Mouse (Mus musculus): Measurements from ENCODE around the gene Utrn.

The Utrn gene

DNA sequence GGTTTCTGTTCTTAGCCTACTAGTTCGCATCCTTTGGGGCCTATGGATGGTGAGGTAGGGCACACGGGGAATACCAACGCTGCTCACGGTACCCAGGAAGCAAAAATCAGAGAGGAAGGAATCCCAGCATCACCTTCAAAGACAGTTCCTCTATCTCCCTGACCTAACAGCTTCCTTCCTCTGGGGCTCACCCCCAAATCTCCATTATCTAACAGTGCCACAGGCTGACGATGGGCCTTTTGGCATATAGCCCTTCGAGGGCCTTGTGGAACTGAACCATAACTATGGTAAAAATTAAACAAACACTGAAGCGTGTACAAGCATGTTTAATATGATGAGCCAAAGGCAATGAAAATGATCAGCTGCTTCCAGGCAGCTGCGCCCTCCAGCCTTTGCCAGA is 37.0 kb downstream of the Utrn start:
- DNase-seq: no peak

DNA sequence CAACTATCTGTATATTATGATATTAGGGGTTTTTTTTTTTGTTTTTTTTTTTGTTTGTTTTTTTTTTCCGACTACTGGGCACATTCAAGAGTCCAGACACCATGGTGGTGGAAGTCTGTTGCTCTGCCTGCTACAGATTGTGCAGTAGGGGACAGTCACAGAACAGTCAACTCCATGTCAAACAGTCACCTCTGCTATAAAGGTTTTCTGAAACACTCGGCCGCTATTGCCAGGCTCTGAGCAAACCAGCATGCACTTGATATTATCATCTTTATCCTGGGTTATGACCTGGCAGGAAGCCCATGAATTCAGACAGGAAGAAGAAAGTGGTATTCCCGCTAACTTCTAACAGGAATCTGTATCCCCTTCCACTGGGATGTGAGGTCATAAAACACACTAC is 41.4 kb downstream of the Utrn start:
- no peak for DNase-seq

DNA sequence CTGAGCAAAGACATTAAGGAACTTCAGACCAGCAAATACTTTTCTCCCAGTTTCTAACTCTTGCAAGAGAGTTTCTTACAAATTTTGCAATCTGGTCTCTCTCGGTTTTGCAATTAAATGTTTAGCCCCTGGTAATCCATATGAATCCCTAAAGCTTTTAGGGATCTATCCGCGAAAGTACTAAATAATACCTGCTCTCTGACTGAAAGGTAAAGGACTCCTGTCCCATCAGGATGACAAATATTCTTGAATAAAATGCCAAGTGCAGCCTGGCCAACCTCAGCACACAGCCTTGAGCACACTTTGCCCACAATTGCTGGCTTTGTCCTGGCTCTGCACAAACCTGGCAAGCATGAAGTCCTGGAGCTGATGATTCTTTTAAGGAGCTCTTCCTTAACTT is 41.9 kb downstream of the Utrn start:
- DNase-seq: no peak

DNA sequence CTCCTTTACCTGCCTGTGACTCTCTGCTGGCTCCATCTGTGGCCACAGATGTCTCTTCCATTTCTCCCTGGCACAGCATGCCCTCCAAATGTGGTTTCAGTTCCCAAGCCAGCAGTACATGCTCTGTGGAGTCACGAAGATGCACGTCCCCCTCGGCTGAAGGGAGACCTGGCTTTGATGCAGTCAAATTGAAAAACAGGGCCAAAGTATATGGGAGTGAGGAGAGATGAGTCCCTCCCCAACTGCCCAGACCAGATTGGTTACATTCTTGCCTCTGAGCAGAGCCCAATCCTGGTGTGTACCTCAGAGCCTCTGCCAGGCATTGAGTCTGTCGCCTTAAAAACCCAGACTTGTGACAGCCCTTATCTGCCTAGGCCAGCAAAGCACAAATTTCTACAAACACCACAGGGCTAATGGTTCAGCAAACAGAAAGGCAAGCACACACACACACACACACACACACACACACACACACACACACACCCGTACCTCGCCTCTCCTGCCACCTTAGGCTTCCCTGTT is 42.3 kb downstream of the Utrn start:
- DNase-seq: peak; percentile 80 to 81

DNA sequence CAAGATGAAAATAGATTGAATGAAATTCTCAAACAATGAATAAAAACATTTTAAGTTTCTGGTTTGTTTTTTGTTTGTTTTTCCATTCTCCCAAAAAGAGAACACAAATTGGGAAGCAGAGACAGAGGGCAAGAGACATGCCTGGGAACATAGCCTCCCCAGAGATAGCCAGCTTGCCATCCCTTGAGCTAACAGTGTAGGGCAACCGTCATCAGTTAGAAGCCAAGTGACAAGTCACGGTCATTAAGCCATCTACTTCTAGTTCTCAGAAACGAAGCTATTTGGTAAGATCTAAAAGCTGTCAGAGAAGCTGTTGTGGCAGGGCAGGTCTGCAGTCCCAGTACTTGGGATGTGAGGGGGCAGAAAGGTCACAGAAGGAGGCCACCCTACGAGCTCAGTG is 44.8 kb downstream of the Utrn start:
- DNase-seq: no peak

DNA sequence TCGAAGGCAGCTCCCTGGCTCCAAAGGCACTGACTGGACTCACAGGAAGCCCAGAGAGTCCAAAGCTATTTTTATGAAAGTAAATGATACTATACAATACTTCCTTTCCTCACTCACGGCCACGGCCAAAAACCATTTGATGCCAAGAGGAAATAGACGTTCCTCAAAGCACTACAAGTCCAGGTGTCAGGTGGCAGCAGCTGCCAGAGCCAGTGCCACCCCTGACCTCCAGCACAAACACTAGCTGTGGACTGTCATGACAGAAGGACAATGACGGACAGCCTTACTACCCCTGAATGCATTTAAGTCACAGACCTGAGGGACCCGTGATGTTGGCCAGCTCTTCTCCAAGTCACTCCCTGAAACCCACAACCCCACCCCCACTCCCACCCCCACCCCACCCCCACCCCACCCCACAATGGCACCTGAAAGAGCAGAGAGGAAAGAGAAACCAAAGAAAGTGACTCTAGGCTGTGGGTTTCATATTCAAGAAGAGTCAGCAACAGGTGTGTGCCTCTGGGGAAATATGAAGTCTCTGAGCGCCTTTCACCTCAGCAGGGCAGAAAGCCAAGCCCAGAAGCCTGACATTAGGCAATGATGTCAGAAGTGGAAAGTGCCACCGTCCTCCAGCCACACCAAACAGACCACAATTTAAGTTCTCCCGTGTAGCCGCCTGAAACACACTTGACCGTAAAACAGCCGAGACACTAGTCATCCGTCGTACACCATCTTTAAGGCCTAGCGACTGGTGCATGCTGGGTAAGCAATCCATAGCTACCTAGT is 45.5 kb downstream of the Utrn start:
- no peak for DNase-seq

DNA sequence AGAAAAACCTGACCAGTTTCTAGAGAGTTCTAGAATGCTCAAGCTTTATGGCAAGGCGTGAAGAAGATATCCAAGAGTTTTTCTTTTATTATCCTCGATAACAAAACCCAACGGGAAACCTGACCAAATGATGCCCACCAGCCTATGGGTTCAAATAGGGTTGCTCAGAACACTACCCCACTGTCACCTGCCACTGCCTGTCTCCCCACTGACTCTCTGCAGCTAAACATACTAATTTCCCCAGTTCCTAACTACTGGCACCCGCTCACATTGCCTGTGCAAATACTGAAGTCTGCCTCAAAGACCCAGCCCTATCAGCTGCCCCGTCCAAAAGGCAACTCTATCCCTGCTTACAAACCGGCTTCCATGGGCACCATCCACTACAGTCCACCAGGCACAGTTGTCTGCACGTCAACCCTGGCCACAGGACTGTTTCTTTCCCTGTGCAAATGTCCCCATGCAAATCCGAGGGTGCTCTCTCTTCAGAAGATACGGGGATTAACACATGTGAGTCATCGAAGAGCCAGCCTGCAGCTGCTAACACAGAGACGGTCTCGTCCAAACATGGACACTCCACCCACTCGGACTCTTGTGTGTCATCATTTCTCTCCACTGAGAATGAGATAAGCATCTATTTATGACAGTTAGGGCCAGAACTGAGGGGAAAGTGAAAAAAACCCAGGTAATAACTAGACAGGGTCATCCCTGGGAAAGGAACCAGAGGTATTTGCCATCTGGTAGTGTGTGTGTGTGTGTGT is 48.0 kb downstream of the Utrn start:
- no peak for DNase-seq

DNA sequence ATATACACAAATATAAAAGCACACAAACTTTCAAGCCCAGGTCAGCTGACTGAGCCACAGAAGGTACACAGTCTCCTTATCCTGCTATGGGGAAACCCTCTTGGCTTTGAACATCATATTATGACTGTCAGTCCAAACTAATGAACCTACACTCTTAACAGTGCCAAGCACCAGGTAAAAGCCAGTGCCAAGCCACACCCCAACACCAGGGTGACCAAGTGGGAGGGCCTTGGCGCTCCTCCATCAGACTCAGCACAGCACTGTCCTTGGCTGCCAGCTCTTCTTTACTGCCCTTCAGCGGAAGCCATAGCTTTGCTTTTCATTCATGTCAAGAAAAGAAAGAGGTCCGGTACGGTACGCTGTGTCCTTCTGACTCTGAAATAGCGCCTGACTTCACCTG is 51.8 kb downstream of the Utrn start:
- DNase-seq: peak; percentile 68 to 82

DNA sequence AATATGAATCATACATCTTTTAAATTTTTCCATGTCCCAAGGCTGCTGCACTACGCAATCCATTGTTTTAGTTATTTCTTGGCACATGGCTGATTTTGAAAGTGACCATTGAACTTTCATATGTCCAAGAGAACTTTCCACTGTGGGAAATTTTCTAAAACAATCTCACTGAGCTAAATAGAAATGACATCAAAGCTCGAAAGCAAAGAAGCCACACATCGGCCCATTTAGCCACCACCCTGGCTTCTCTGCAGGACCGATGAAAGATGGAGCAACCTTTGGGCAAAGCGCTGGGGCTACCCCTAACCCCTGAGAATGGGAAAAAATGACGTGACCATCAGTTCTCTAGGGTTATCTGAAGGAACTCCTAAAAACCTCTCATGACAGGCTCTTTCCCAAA is 52.6 kb downstream of the Utrn start:
- no peak for DNase-seq

DNA sequence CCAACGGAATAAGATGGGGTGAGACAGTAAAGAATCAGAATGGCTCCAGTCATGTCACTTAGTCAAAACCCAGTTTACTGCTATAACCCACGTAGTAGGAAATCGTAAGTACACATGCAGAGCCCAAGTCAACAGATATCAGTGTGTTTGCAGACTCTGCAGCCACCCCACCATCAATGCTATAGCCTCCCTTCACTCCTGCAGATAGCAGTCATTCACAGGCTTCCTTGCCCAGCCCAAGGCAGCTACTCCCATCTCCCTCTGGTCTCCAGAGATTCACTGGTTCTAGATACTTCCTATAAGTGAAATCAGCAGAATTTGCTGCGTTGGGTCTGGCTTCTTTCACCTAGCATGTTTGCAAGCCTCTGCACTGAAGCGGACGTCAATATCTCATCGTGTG is 54.8 kb downstream of the Utrn start:
- no peak for DNase-seq

DNA sequence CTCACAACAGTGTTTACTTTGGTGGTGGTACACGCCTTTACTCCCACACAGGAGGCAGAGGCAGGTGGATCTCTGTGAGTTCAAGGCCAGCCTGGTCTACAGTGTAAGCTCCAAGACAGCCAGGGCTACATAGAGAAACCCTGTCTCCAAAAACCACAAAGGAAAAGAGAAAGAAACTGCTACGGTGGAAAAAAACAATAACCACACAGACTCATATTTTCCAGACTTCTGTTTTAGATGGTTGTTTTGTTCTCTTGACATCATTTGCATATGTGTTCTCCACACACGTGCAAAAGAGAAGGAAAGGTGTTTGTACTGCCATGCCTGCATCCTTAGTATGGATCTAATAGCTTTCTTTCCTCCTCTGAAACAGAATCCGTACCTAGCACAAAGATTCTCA is 55.3 kb downstream of the Utrn start:
- no peak for DNase-seq

DNA sequence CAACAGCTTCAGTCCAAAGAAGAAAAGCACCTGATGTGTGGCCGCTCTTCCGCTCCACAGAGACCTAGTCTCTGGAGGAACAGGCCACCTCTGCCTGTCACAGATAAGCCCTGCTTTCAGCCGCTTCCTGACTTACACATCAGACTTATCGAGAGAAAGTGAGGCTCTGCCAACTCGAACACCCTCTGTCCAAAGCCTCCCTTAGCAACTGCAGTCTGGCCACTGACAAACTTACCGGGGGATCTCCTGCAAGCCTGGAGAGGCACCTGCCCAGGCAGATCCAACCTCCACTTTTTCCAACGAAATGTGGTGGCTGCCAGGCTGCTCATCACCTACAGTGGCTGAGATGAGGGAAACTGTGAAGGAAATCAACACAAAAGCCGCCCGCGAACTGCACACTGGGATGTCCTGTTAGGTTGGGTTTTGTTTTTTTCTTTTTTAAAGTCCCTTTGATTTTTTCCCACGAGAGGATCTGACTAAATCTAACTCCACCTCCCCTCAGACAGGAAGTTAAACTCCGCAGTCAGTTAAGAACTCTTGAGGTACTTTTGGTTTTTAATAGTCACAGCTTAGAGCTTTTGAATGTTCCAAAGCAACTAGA is 55.9 kb downstream of the Utrn start:
- DNase-seq: no peak

DNA sequence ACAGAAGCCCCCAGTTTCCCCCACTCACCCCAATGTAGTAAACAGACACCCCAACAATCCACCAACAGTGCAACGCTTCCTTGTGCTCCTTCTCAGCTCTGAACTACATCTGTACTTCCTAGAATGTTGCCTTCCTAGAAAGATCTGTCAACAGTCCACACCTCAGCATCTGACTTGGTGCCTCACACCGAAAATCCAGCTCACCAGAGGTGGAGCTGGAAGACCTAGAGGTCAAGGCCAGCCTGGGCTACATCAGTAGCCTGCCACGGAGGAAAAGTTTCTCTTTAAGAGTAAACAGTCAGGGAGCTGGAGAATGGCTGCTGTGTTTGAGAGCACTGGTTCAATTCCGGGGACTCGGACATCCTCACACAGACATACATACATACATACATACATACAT is 56.5 kb downstream of the Utrn start:
- no peak for DNase-seq

DNA sequence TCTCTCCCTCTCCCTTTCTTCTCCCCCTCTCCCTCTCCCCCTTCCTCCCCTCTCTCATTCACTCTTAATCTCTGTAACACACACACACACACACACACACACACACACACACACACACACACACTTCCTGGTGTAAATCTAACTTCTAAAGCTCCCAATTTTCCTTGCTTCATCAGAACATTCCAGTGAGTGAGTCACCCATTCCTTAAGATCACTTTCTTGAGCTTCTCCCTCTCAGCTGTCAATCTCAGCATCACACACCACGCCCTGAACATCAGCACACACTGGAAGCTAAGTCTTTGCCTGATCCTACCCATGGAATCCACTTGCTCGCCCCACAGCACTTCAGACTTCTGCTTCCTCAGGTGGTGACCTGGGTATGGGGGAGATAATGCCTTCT is 58.3 kb downstream of the Utrn start:
- DNase-seq: no peak

DNA sequence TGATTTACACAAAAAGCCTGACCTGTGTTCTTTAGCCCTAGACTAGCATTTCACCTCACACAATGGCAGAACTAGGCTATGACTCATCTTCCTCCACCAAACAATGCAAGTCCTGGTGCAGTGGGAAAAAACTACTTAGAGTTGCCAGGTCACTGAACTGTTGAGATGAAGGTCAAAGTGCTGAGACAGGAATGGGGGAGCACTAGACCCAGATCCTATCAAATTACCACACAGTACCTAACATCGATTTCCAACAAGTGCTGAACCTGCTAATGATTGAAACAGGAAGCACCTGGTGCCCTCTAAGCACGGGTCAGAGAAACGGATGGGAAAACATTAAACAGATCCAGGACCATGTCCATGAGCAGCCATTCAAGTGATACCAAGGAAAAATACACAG is 59.5 kb downstream of the Utrn start:
- DNase-seq: no peak

DNA sequence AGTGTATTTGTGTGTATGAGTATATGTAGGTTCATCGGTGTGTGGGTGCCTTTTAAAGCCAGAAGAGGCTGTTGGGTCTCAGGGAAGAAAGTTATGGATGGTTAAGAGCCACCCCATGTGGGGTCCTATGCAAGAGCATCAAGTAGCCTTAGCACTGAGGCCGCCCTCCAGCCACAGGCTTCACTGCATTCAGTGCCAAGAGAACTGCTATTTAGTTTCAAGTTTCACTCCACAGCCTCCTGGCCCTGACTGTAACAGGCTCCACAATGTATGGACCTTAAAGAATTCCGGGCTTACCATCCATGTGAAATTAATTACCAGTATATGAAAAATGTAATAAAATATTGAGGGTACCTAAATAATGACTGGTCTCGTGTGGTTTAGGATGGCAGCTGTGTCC is 60.7 kb downstream of the Utrn start:
- DNase-seq: no peak

DNA sequence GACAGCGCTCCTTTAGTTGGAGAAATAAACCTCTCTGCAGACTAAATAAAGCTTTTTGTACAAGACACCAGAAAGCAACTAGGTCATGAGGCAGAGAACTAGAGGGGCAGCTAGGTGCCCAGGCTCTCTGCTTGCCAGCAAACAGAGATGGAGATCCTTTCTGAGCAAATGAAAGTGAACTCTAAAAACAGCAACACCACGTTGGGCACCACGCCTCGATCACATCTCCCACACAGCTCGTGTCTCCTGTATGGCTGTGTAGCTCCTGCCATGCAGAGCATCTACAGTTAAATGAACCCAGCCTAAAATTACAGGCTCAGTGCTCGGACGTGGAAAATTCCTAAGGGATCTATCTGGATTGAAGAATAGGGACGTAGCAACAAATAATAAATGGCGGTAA is 61.5 kb downstream of the Utrn start:
- peak in 1 of 2 experiments; percentile 42 for DNase-seq

DNA sequence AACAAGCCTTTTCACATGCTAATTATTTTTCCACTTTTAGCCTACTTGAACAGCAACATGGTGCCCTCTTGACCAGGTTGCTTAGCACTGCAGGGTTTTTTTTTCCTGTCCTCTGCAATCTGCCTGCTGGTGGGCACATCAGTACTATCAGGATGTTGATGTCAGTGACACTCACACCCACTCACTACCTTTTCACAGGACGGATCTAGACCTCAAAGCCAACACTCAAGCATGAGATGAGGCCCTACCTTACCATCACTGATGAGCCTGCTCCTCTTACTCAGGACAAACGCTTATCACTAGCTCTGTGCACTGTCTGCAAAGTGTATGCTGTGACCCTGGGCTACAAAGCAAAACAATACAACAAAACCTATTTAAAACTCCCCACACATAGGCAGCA is 63.3 kb downstream of the Utrn start:
- DNase-seq: no peak

DNA sequence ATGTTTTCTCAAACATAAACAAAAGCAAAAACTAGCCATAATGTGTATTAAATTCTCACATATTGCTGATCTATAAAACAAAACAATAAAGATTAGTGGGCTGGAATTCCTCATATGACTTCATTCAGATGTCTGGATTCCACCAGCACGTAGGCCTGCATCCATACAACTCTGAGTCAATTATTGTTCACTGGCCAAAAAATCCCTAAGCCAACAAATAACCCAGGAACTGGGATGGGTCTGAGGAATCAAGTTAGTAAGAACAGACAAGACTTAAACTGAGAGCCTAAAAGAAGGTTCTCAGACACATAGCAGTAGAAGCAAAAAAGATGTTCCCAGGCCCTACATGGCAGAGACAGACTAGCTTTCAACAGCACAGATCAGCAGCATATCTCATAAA is 65.2 kb downstream of the Utrn start:
- no peak for DNase-seq

DNA sequence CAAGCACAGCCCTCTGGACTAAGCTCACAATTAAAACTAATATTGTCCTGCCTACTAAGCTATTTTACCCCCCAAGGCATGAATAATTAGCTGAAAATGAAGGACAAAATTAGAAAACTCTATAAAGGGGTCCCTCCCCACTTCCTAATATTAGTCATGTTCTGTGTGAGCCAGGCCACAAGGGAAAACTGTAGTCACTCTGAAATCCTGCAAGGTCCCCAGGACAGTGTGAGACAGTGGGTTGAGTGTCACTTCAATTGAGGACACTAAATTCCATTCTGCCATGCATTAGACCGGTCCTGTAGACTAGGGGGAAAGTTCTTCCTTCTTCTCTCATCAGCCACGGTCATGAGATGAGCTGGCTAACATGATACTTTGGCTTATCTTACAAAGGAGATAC is 69.7 kb downstream of the Utrn start:
- no peak for DNase-seq

DNA sequence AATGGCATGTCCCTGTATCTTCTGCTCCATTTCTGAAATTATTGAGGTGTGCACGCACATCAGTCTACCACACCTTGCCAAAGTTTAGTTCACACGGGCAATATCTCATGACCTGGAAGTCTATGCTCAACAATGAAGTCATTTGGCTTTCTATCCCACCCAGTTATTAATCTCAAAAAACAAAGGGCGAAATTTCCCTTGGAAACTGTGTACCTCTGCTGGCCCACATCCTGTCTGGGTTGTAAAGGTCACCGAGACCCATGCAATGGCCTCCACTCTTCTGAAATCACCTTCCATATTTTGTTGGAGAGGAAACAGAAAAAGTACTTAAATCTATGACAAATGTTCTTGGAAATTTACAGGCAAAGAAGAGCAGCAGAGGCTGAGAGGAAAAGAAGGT is 70.9 kb downstream of the Utrn start:
- DNase-seq: no peak

DNA sequence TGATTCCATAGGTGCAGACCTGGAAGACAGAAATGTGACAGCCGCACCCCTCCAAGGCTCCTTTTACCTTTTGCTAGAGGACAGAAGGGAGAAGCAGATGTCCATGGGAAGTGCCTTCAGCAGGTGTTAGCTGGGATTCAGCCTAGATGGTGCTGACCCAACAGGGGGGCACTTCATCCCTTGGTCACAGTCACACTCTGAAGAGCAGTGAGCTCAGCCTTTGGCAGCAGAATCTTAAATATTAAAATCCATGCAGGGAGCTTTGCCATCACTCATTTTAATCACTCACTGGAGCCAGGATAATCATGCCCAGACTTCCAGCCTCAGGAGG is 72.7 kb downstream of the Utrn start:
- peak; percentile 76 to 80 for DNase-seq

DNA sequence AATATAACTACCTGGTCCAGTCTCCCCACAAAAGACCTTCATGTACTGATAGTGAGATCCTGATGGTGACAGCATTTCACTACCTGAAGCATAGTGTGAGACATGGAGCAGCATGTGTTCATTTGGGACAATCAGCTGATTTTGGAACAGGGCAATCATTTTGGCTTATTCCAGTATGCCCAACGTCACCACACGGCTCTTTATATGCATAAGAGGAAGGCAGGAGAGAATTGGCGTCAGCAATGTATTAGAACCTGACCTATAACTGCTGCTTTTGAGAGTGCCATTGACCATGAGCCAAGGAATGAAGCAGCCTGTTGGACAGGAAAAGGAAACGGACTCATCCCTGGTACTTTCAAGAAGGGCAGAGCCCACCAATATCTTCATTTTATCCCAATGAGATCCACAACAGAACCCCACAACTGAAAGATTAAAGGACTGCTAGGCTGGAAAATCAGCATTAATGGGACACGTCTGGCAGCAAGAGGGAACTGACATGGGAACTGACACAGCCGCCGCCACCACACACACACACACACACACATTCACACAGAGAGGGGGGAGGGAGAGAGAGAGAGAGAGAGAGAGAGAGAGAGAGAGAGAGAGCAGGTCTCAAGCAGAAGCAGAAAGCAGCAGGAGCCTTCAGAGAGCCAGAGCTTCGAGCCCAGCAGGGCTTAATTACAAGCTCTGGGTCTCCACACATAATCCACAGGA is 73.2 kb downstream of the Utrn start:
- DNase-seq: peak in 1 of 2 experiments; percentile 32

Data from cerebellum, postnatal 25 days (tissue).